Mouse (Mus musculus) gastrocnemius, adult 8-10 months (tissue): ENCODE measurements around the gene Pik3cg. TPM values are rescaled to one million over a fixed set of nuclear protein-coding genes. Genes with fewer than 3 reads are reported as not detected.

ENCODE experiments used
- DNase-seq, 2 experiments: peaks; one replicate each; pipeline ENCODE4 v3.0.0; 2022; ENCODE audit warnings: low spot score in 2 of 2
- total RNA-seq, 4 experiments: library from RNA; stranded (reverse); gene quantifications; 2 replicates each; pipeline ENCODE4 v1.2.4; 2022

Gene Pik3cg
- total RNA-seq, 4 experiments from 2014 or later = 0.27 to 0.59 (median 0.43) TPM

- DNase-seq = no peak
Measured at GRCm38 (mm10) chr12:32201070-32201585, 7.3 kb downstream of the Pik3cg start.

GRCm38 (mm10) chr12:32200387-32201069 lies 7.9 kb downstream of the Pik3cg start:
- DNase-seq = no peak

GRCm38 (mm10) chr12:32199422-32199821 lies 9.0 kb downstream of the Pik3cg start:
- no peak for DNase-seq

DNA sequence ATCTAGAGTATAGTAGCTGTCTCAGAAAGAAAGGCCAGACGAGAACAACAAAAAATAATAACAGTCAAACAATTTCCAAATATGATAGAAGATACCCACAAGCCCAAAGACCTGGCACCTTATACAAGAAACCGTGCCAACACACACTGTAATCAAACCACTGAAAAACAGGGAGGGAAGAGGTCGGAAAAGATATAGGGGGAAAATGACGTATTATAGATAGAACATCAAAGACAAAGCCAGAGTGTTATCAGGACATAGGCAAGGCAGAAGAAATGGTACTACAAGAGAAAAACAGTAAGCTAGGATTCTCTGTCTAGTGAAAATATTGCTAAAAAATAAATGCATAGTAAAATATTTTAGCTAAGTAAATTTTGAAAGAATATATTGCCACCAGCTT lies 10.4 kb downstream of the Pik3cg start:
- no peak for DNase-seq

GRCm38 (mm10) chr12:32195000-32195399 lies 13.5 kb downstream of the Pik3cg start:
- DNase-seq = no peak

- no peak for DNase-seq
Measured at GRCm38 (mm10) chr12:32194358-32194757, 14.1 kb downstream of the Pik3cg start.

DNA sequence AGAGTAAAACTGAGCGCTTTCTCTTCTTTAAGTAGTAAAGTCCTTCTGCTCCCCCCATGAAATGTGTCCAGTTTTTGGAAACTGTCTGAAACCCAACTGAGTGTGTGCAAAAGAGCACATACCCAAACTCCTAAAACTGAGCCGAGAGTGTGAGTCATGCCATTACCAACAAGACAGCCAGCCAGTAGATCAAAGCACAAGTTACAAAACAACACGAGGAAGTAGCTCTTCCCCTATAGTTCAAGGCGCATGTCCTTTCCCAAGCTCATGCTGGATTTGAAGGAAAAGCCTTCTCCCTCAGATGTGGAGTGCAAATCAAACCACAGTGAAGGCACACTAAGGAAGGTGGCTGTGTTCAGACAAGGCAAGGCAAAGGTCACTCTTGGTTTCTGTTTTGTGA lies 17.5 kb downstream of the Pik3cg start:
- DNase-seq = no peak

DNA sequence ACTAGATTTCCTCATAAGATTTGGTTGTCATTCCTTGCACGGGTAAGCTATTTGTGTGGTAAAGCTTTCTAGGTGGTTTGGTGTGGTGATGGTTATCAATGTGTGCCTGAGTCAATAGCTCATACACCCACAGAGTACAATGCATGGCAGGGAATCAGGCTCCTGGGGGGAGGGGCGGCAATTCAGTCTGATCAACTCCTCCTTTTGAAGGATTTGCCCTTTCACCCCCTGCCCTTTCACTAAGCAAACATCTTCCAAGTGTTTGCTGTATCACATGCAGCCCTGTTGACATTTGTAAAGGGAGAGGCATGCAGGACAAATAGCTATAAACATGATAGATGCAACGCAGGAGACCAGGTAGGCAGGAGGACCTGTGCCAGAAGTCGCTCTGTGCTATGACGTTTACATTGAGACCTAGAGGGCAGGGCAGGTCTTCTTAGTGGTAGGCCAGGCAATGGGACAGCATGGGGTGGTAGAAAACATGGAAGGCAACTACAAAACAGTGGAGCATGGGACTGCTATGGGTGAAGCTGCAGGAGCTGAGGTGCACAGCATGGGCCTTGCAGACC lies 20.7 kb downstream of the Pik3cg start:
- no peak for DNase-seq

DNA sequence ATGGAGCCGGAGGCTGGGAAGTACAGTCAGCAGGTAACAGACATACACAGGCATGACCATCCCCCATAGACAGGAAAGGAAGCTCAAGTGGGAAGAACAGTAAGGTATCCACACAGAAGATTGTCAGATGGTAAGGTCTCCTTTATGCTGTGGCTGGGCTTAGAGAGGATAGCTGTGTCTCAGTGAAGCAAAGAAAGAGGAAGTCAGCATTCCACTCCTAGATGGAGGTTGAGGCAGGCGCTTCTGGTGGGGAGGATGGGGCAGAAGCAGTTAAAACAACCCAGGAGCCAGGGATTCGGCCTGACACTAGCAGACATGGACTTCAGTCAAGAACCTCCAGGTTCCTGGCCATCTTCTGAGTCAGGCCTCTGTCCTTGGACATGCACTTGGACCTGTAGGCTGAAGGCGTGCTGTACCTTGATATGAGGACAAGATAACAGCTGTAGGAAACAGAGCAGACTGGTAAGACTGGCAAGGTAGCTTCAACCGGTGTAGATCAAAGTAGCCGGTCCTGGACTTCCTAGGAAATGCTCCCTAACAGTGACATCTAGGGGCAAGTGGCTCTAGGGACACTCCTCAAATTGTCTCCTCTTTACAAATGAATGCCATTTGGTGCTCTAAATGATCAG lies 21.7 kb downstream of the Pik3cg start:
- DNase-seq = no peak

DNA sequence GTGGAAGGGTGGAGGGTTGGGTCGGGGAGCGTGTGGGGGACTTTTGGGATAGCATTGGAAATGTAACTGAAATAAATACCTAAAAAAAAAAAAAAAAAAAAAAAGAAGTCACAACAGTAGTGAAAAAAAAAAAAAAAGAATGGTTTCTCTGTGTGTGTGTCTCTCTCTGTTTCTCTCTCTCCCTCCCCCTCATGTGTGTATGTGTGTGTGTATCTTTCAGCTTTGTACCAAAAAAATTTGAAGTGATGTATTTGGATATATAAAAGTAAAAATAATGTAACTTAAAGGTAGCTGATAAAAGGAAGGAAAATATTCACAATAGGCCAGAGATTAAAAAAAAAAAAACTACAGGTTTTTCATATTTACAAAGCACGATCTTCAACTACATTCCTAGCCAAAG lies 23.6 kb downstream of the Pik3cg start:
- no peak for DNase-seq

GRCm38 (mm10) chr12:32183584-32183983 lies 24.9 kb downstream of the Pik3cg start:
- no peak for DNase-seq

GRCm38 (mm10) chr12:32182632-32183419 lies 25.6 kb downstream of the Pik3cg start:
- no peak for DNase-seq

- no peak for DNase-seq
Measured at GRCm38 (mm10) chr12:32181885-32182284, 26.6 kb downstream of the Pik3cg start.

- DNase-seq = no peak
Measured at GRCm38 (mm10) chr12:32174437-32174836, 34.0 kb downstream of the Pik3cg start.

- DNase-seq = no peak
Measured at GRCm38 (mm10) chr12:32172826-32173225, 35.6 kb downstream of the Pik3cg start.

DNA sequence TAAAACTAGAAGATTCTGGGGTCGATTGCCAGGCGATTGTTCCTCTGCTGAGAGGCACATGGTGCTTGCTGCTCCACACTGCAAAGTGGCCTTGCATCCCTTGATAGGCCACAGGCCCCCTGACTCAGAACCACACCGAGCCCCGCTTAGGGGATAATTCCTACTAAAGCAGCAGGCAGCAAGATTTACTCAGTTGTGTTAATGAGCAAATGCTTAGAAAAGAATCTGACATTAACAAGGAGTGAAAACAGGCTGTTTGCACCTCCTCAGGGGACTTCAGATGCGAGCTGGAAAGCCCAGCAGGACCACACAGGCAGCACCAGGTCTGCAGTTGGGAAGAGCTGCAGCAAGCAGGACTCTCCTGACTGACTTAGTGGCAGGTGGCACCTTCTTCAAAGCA lies 39.3 kb downstream of the Pik3cg start:
- DNase-seq = no peak

DNA sequence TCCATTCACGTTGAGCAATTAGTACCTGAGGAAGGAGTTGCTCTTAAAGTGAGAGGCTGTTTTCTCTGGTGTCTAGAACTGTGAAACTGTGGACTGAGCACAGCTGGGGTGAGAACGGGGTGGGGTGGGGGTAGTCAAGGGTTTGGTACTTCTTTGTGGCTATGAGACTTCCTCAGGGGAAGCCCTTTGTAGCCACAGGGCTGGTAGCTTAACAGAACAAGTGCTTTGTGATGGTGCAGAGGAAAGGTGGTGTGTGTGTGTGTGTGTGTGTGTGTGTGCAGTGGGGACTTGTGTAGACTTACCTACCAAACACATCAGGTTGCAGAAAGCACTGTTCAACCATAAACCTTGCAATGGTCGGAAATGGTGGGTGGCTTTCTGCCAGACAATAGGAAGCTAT lies 39.7 kb downstream of the Pik3cg start:
- no peak for DNase-seq

DNA sequence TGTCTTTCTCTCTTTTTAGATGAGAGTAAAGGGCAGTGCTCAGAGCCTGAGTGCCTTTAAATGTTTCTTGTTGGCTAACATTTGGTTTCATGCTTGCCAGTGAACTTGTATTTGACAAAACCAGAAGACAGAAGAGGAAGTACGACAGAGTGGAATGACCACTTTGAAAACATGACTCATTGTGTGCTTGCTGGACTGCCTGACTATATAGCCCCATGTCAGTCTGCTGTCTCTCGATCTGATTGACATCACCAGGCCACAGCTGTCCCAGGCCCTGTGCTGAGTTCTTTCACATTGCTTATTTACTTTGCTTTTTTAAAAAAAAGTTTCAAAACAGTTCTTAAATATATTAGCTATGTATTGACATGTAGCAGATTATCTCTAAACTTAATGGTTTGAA lies 44.8 kb downstream of the Pik3cg start:
- DNase-seq = no peak

GRCm38 (mm10) chr12:32158757-32159156 lies 49.7 kb downstream of the Pik3cg start:
- DNase-seq = no peak

- DNase-seq = no peak
Measured at GRCm38 (mm10) chr12:32146606-32147005, 61.9 kb downstream of the Pik3cg start.

DNA sequence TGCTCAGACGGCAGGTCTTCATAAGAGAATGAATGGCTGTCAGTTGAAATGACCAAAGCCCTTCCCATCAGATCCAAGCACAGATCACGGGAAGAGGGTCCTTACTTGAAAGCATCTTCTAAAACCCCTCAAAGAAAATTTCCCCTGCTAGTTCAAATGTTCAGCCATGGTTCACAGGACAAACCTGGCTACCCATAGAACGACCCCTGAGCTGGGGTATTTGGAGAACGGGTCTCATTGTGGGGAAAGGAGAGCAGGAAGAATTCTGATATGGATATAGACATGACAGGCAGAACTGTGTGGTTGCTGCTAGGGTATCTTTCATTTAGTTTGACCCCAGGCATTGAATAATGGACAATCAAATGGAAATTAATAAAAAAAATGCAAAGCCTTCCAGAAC lies 62.8 kb downstream of the Pik3cg start:
- DNase-seq = no peak

DNA sequence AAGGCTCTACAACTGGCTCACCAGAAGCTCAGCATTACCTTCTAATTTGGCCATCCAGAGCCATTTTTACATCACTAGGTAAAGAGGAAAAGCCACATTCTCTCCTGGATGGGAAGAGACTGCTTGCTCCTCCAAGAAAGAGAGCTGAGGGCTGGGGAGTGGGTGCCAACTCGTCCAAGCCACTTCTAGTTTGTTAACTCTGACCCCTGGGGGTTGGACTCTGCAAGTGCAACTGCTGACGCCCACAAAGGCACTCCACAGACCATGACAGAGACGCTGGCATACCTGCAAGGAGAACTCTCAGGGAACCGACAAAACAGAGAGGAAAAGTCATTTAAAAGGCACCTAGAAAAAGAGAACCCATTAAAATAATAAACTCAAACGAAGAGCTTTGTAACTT lies 63.9 kb downstream of the Pik3cg start:
- DNase-seq = peak; percentile 29 to 43
